Mouse (Mus musculus) layer of hippocampus, postnatal 10 days (tissue): Measurements from ENCODE around the gene Sh3pxd2a. TPM values are rescaled to one million over a fixed set of nuclear protein-coding genes. Genes with fewer than 3 reads are reported as not detected.
"Not testable (repeated sequence)": the region's sequence is repeated elsewhere in the genome, so short reads cannot be mapped to it uniquely, and the experiment has no call there.

Experiments
- DNase-seq, 2 experiments: peaks; one replicate each; pipeline ENCODE4 v3.0.0; 2021; ENCODE audit warnings: low spot score in 2 of 2
- total RNA-seq, 2 experiments: library from RNA; stranded (reverse); gene quantifications; 2 replicates each; pipeline ENCODE4 v1.2.3; 2021

The Sh3pxd2a gene
- total RNA-seq, 2 experiments from 2014 or later = 28.0 to 29.1 TPM

- DNase-seq = no peak
Observed at GRCm38 (mm10) chr19:47412566-47413248, 51.5 kb downstream of the Sh3pxd2a start.

- DNase-seq = no peak
Observed at GRCm38 (mm10) chr19:47410301-47410700, 53.9 kb downstream of the Sh3pxd2a start.

GRCm38 (mm10) chr19:47409142-47409541 is 55.1 kb downstream of the Sh3pxd2a start:
- no peak for DNase-seq

GRCm38 (mm10) chr19:47408656-47409055 is 55.5 kb downstream of the Sh3pxd2a start:
- no peak for DNase-seq

- DNase-seq = no peak
Observed at GRCm38 (mm10) chr19:47407332-47407731, 56.9 kb downstream of the Sh3pxd2a start.

GRCm38 (mm10) chr19:47406524-47406923 is 57.7 kb downstream of the Sh3pxd2a start:
- DNase-seq = no peak

- no peak for DNase-seq
Observed at GRCm38 (mm10) chr19:47405548-47405947, 58.7 kb downstream of the Sh3pxd2a start.

- DNase-seq = no peak
Observed at GRCm38 (mm10) chr19:47403391-47404379, 60.5 kb downstream of the Sh3pxd2a start.

GRCm38 (mm10) chr19:47402976-47403375 is 61.2 kb downstream of the Sh3pxd2a start:
- DNase-seq = no peak

- DNase-seq = no peak
Observed at GRCm38 (mm10) chr19:47402544-47402943, 61.7 kb downstream of the Sh3pxd2a start.

- DNase-seq = no peak
Observed at GRCm38 (mm10) chr19:47399709-47400108, 64.5 kb downstream of the Sh3pxd2a start.

GRCm38 (mm10) chr19:47399029-47399428 is 65.2 kb downstream of the Sh3pxd2a start:
- DNase-seq = no peak

- no peak for DNase-seq
Observed at GRCm38 (mm10) chr19:47397882-47398671, 66.1 kb downstream of the Sh3pxd2a start.

- DNase-seq = no peak
Observed at GRCm38 (mm10) chr19:47395338-47395737, 68.9 kb downstream of the Sh3pxd2a start.

- DNase-seq = not testable (repeated sequence)
Observed at GRCm38 (mm10) chr19:47394781-47395180, 69.4 kb downstream of the Sh3pxd2a start.

- DNase-seq = no peak
Observed at GRCm38 (mm10) chr19:47390878-47391277, 73.3 kb downstream of the Sh3pxd2a start.

- no peak for DNase-seq
Observed at GRCm38 (mm10) chr19:47387887-47388286, 76.3 kb downstream of the Sh3pxd2a start.

- DNase-seq = no peak
Observed at GRCm38 (mm10) chr19:47387395-47387794, 76.8 kb downstream of the Sh3pxd2a start.

- DNase-seq = no peak
Observed at GRCm38 (mm10) chr19:47385971-47386370, 78.2 kb downstream of the Sh3pxd2a start.

- DNase-seq = no peak
Observed at GRCm38 (mm10) chr19:47384639-47385038, 79.6 kb downstream of the Sh3pxd2a start.

- DNase-seq = no peak
Observed at GRCm38 (mm10) chr19:47384036-47384435, 80.2 kb downstream of the Sh3pxd2a start.
